Mouse (Mus musculus): ENCODE results near the gene Ankrd52.
A peak's percentile ranks its signal among the peaks of the same experiment; 100 is the strongest.

Gene Ankrd52

DNA sequence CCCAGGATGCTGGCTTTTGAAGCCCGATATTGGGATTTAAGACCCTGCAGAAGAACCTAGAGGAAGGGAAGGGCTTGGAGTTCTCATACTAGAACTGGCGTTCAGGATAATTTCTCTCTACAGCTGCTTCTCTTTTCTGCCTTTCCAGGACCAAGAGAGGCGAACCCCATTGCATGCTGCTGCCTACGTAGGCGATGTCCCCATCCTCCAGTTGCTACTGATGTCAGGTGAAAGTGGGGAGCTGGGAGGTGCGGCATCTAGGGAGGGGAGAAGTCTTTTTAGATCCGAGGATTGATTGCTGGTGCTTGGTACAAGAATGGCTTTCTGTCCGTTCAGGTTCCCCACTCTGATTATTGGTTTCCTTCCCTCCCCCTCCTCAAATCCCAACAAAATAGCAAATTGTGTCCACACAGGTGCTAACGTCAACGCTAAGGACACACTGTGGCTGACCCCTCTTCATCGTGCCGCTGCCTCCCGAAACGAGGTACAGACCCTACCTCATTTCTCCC, 1.1 kb downstream of the Ankrd52 start:
- Histone ChIP-seq H3K27me3 (ENCODE audit: control insufficient read depth, insufficient read depth, low read length, poor library complexity, severe bottlenecking) (no peaks in the 10 kb centered on the region), H3K36me3 (ENCODE audit: control insufficient read depth, insufficient read depth, low read length, poor library complexity, severe bottlenecking) (peaks cover 2% of the 10 kb centered on the region)
- no peak for DNase-seq (ENCODE audit: low read depth, low spot score)

DNA sequence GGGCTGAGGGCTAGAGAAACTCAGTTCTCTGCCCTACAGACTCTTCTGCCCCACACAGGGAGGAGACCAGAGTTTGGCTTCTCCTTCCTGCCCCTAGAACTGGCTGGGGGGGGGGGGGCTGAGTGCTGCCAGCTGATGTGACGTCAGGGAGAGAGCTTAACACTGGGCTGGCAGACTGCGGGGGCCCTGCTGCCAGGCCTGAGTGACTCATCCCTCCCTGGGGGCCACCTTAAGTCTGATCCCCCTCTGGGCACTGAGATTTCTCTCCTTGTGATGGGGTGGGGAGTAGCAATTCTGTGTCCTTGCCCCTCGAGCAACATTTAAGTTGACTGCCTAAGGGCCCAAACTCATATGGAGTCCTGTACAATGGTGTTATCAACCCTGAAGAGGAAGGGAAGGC, 1.5 kb downstream of the Ankrd52 start:
- Histone ChIP-seq H3K36me3 (ENCODE audit: control insufficient read depth, insufficient read depth, low read length, poor library complexity, severe bottlenecking) (peaks cover 2% of the 10 kb centered on the region), H3K27me3 (ENCODE audit: control insufficient read depth, insufficient read depth, low read length, poor library complexity, severe bottlenecking) (no peaks in the 10 kb centered on the region)
- no peak for DNase-seq (ENCODE audit: low read depth, low spot score)

DNA sequence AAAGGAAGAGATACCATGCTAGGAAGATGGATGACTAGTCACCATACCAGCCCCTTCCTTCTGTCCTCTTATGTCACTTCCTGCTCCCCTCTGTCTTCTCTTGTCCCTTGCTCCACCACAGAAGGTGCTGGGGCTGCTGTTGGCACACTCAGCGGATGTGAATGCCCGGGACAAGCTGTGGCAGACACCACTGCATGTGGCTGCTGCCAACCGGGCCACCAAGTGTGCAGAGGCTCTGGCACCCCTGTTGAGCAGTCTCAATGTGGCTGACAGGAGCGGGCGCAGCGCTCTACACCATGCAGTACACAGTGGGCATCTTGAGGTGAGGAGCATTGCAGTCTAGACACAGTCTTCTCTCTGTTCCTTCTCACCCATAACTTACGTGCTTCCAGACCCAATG, 2.3 kb downstream of the Ankrd52 start:
- no peak for DNase-seq (ENCODE audit: low read depth, low spot score)
- peaks cover 2% of the 10 kb centered on the region for H3K36me3 ChIP-seq (ENCODE audit: control insufficient read depth, insufficient read depth, low read length, poor library complexity, severe bottlenecking)
- no peaks in the 10 kb centered on the region for H3K27me3 ChIP-seq (ENCODE audit: control insufficient read depth, insufficient read depth, low read length, poor library complexity, severe bottlenecking)

DNA sequence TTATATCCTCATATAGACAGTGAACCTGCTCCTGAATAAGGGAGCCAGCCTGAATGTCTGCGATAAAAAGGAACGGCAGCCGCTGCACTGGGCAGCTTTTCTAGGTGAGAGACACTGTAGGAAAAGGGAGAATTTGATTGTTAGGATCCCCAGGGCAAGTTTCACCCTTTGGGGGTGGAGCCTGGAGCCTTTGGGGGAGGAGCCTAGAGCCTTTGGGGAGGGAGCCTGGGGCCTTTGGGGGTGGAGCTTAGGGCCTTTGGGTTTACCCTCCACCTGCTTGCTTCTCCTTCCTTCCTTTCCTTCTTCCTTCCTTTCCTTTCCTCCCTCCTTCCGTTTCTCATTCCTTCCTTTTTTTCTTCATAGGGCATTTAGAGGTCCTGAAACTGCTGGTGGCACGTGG, 3.6 kb downstream of the Ankrd52 start:
- Histone ChIP-seq H3K27me3 (ENCODE audit: control insufficient read depth, insufficient read depth, low read length, poor library complexity, severe bottlenecking) (no peaks in the 10 kb centered on the region), H3K36me3 (ENCODE audit: control insufficient read depth, insufficient read depth, low read length, poor library complexity, severe bottlenecking) (peaks cover 2% of the 10 kb centered on the region)
- peak; percentile 48 for DNase-seq (ENCODE audit: low read depth, low spot score)

DNA sequence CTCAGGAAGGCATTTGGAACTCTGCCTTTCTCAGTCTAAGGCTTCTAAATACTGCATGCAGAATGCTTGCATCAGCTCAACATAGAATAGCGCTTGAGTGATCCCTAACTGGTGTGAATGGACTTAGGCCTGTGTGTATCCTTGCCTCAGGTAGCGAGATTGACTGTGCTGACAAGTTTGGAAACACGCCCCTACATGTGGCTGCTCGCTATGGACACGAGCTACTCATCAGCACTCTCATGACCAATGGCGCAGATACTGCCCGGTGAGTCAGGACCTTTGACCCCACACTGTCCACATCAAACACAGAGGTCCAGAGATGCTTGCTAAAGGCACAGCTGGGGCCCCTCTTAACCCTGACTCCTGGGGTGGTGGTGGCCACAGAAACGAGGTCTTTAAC, 5.6 kb downstream of the Ankrd52 start:
- Histone ChIP-seq H3K27me3 (ENCODE audit: control insufficient read depth, insufficient read depth, low read length, poor library complexity, severe bottlenecking) (no peaks in the 10 kb centered on the region), H3K36me3 (ENCODE audit: control insufficient read depth, insufficient read depth, low read length, poor library complexity, severe bottlenecking) (peaks cover 2% of the 10 kb centered on the region)
- DNase-seq (ENCODE audit: low read depth, low spot score): no peak

DNA sequence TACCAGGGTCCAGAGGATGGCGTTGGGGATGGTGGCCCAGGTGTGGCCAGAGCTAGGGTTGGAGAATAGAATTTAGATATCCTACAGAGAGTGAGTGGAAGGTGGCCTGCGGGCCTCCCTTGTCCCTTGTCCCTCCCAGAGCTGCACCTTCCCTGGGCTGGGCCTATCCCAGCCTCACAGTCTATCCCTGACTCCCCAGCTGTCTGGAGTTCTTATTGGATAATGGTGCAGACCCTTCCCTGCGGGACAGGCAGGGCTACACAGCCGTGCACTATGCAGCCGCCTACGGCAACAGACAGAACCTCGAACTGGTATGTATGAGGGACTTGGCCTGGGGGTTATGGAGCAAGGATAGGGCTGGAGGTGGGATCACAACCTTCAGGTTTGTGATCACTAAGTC, 9.0 kb downstream of the Ankrd52 start:
- no peaks in the 10 kb centered on the region for H3K27me3 ChIP-seq (ENCODE audit: control insufficient read depth, insufficient read depth, low read length, poor library complexity, severe bottlenecking)

DNA sequence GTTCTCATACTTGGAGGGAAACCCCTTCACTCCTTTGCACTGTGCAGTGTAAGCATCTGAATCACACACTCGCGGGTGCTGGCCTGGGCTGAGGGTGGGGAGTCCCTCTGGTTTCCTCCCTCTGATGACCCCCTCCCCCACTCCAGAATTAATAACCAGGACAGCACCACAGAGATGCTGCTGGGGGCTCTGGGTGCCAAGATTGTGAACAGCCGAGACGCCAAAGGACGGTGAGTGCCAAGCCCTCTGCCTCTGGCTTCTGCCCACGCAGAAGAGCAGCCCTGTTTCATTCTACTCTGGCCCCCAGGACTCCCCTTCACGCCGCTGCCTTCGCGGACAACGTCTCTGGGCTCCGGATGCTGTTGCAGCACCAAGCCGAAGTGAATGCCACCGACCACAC, 12.0 kb downstream of the Ankrd52 start:
- no peak for DNase-seq (ENCODE audit: low read depth, low spot score)
- Histone ChIP-seq H3K27me3 (ENCODE audit: control insufficient read depth, insufficient read depth, low read length, poor library complexity, severe bottlenecking) (no peaks in the 10 kb centered on the region), H3K36me3 (ENCODE audit: control insufficient read depth, insufficient read depth, low read length, poor library complexity, severe bottlenecking) (peaks cover 17% of the 10 kb centered on the region)

More for the DNA sequence above, 9.0 kb downstream of the Ankrd52 start:
- no peak for DNase-seq (ENCODE audit: low read depth, low spot score)
- H3K36me3 ChIP-seq (ENCODE audit: control insufficient read depth, insufficient read depth, low read length, poor library complexity, severe bottlenecking): peaks cover 14% of the 10 kb centered on the region

DNA sequence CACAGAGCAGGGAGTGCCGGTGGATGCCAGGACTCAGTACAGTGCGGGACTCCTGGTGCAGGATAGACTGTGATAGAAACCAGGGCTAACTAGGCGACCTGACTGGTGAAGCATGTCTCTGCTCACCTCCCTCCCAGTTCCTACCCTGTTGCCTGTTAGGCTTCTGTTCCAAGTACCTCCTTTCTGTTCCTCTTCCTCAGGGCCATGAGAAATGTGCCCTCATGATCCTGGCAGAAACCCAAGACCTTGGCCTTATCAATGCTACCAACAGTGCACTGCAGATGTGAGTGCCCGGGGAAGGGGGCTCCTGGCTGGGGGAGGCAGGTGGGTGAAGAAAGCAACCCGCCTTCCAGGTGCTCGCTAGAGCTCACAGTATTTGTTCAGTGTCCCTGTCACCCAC, 12.7 kb downstream of the Ankrd52 start:
- no peak for DNase-seq (ENCODE audit: low read depth, low spot score)
- peaks cover 17% of the 10 kb centered on the region for H3K36me3 ChIP-seq (ENCODE audit: control insufficient read depth, insufficient read depth, low read length, poor library complexity, severe bottlenecking)
- H3K27me3 ChIP-seq (ENCODE audit: control insufficient read depth, insufficient read depth, low read length, poor library complexity, severe bottlenecking): no peaks in the 10 kb centered on the region

DNA sequence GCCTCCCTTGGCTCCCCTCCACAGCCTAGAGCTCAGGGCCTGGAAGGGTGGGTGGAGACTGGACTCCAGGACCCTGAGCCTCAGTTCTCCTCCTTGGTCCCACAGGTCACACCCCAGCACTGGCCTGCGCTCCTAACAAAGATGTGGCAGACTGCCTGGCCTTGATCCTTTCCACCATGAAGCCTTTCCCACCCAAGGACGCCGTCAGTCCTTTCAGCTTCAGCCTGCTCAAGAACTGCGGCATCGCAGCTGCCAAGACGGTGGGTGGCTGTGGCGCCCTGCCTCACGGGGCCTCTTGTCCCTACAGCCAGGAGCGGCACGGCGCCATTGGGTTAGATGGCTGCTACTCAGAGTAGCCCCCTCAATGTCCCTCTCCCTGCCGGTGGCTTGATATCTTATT, 13.5 kb downstream of the Ankrd52 start:
- DNase-seq (ENCODE audit: low read depth, low spot score): no peak
- H3K36me3 ChIP-seq (ENCODE audit: control insufficient read depth, insufficient read depth, low read length, poor library complexity, severe bottlenecking): peaks cover 17% of the 10 kb centered on the region
- H3K27me3 ChIP-seq (ENCODE audit: control insufficient read depth, insufficient read depth, low read length, poor library complexity, severe bottlenecking): no peaks in the 10 kb centered on the region

DNA sequence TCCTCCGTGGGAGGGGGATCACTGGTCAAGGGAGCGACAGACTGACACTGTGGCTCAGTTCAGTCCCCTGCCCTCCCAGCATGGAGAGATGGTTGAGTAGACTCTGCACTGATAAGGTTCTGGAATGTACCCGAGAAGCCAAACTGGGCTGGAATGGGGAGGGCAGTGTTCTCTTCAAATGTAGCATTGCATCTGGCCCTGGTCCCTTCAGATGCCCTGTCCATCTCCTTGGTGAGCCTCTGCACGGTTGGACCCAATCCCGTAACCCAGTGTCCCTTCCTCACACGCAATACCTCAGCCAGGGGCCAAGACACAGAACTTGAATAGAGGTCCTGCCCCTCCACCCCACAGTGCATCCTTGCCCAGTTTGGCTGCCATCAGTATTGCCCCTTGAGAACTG, 14.9 kb downstream of the Ankrd52 start:
- Histone ChIP-seq H3K36me3 (ENCODE audit: control insufficient read depth, insufficient read depth, low read length, poor library complexity, severe bottlenecking) (peaks cover 17% of the 10 kb centered on the region), H3K27me3 (ENCODE audit: control insufficient read depth, insufficient read depth, low read length, poor library complexity, severe bottlenecking) (no peaks in the 10 kb centered on the region)
- no peak for DNase-seq (ENCODE audit: low read depth, low spot score)

DNA sequence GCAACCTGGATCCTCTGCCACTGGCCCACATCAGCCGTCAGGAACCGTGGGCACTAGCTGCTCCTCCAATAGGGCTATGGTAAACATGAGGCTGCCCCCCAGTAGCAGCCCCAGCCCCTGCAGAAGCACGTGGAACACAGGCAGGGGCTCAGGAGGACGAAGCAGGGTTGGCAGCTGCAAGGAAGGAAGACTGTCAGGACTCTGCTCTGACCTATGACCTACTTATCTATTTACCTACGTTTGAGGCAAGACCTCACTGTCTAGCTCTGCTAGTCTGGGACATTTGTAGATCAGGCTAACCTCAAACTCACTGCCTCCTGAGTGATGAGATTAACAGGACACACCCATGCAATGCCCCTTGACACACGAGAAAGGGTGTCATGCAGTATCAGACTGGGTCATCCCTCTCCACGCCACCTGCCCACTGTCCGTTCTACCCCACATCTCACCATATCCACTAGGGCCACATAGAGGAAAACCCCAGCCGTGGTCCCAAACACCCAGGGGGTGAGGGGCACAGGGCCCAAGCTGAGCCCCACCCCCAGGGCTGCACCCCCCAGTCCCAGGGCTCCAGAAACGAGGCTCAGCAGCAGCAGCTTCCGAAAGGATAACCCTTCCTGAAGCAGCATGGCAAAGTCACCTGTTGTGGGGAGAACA, 19.2 kb downstream of the Ankrd52 start:
- peaks cover 2% of the 10 kb centered on the region; the same call in 1 of the 2 replicates for H3K36me3 ChIP-seq (ENCODE audit: control insufficient read depth, insufficient read depth, low read length, poor library complexity, severe bottlenecking)
- DNase-seq (ENCODE audit: low read depth, low spot score): no peak
- no peaks in the 10 kb centered on the region for H3K27me3 ChIP-seq (ENCODE audit: control insufficient read depth, insufficient read depth, low read length, poor library complexity, severe bottlenecking)

DNA sequence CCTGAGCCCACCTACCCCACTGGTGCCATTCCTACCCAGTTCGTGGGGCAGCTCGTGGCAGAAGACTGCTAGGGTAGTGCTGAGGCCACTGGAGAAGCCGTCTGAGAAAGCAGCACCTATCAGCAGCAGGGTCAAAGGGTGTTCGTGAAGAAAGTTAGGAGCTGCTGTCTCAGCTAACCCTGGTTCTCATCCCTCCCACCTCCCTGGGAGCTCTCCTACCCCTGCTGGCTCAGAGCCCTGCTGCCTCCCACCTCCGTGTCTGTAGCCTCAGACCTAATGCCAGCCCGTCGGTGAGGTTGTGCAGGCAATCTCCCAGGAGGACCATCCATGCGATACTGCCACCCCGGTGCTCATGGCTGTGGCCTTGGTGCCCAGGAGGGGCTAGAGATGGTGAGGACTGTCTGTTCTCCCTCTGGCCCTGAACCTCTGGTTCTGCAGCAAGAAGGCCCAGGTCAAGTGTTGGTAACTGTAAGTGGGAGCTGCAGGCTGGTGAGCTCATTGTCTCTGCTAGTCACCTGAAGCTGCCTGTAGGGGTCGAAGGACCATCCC, 19.9 kb downstream of the Ankrd52 start:
- no peak for DNase-seq (ENCODE audit: low read depth, low spot score)
- Histone ChIP-seq H3K27me3 (ENCODE audit: control insufficient read depth, insufficient read depth, low read length, poor library complexity, severe bottlenecking) (no peaks in the 10 kb centered on the region), H3K36me3 (ENCODE audit: control insufficient read depth, insufficient read depth, low read length, poor library complexity, severe bottlenecking) (peaks cover 2% of the 10 kb centered on the region; the same call in 1 of the 2 replicates)

DNA sequence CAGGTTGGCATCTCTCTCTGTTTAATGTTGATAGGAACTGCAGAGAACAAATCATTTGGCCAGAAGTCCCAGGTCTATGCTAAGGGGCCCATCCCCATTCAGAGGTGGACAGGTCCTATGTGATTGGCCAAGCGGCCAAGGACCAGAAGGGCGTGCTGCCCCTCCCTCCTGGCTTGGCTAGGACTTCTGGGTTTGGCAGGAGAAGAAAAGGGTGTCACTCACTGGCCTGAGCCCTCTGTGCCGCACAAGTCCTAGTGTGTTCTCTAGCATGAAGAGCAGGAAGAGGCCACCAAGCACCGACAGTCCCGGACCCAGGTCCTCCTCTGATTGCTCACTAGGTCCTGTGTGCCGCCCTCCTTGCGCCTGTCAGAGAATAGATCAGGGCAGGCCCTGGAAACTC, 20.6 kb downstream of the Ankrd52 start:
- Histone ChIP-seq H3K36me3 (ENCODE audit: control insufficient read depth, insufficient read depth, low read length, poor library complexity, severe bottlenecking) (peaks cover 2% of the 10 kb centered on the region; the same call in 1 of the 2 replicates), H3K27me3 (ENCODE audit: control insufficient read depth, insufficient read depth, low read length, poor library complexity, severe bottlenecking) (no peaks in the 10 kb centered on the region)
- no peak for DNase-seq (ENCODE audit: low read depth, low spot score)

DNA sequence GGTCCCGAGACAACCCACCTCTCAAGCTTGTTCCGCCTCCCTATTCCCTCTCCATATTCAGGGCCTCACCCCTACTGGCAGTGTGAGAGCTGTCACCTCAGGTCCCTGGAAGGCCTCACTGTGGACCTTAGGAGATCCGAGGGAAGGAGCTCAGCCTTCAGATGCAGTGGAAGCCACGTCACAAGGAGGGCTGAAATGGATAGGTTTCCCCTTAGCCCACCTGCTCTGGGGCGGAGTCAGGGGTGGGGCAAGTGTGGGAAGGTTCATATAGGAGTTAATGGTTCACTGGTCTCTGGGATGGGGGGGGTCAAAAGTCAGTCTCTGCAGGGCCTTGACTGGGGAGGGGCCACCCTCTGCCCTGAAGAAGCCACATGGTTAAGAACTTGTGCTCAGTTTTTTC, 23.4 kb downstream of the Ankrd52 start:
- no peak for DNase-seq (ENCODE audit: low read depth, low spot score)
- no peaks in the 10 kb centered on the region for H3K27me3 ChIP-seq (ENCODE audit: control insufficient read depth, insufficient read depth, low read length, poor library complexity, severe bottlenecking)
- peaks cover 2% of the 10 kb centered on the region; the same call in 1 of the 2 replicates for H3K36me3 ChIP-seq (ENCODE audit: control insufficient read depth, insufficient read depth, low read length, poor library complexity, severe bottlenecking)

DNA sequence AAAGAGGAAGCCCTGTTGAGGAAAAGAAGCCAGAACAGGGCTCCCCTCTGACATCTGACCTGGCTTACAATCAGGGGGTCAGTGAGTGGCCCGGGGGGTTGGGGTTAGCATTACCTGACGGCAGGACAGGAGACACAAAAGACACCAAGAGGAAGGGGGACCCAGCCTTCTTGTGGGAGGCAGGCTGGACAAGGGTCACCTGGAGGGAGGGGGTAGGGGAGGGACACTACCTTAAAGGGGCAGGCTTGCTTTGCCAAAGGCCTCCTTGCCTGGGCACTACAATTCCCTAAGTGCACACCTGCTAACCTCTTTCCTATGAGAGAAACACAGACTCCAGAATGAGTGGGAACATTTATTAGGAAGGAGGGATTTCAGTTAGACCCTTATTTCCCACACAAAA, 24.1 kb downstream of the Ankrd52 start, which contains the start of gene Slc39a5:
Slc39a5 (minus strand) TSS at position 174 of the 400 bp plus-strand sequence.
- H3K27me3 ChIP-seq (ENCODE audit: control insufficient read depth, insufficient read depth, low read length, poor library complexity, severe bottlenecking): no peaks in the 10 kb centered on the region
- DNase-seq (ENCODE audit: low read depth, low spot score): no peak
- peaks cover 3% of the 10 kb centered on the region for H3K36me3 ChIP-seq (ENCODE audit: control insufficient read depth, insufficient read depth, low read length, poor library complexity, severe bottlenecking)
